10 mouse cellular contexts compared by ENCODE assay signal in genomic region chr5:114323105-114323790, GRCm38 (mm10). TPM values are rescaled to one million over a fixed set of nuclear protein-coding genes. Genes with fewer than 3 reads are reported as not detected.
A peak's percentile ranks its signal among the peaks of the same experiment; 100 is the strongest.
DNase-seq lines count a peak whose midpoint lies in the region; ATAC-seq and TF ChIP-seq lines count a peak whose summit lies in the region.
"Had no signal": no experiment of that assay in that cellular context is flagged by ENCODE, and none has a peak within 500 bp of the region (broad histone marks: within the 10 kb centered on the region; RNA-seq: fewer than 3 reads in every experiment).

No protein-coding gene starts in this region.

- no peak for ATAC-seq in intestine, embryonic 15.5 days
- no peak; the same call in 1 of the 2 replicates for ATAC-seq in intestine, postnatal 0 days
- ATAC-seq in limb, embryonic 12.5 days (ENCODE audit: insufficient number of reproducible peaks, insufficient read depth, low FRiP score, low TSS enrichment, low read depth) = no peak
- ATAC-seq in stomach, embryonic 16.5 days (ENCODE audit: insufficient read depth, low FRiP score) = no peak
- no peak for ATAC-seq in midbrain, embryonic 11.5 days (ENCODE audit: low FRiP score)
- ATAC-seq: Patski had no signal

- DNase-seq in MEL (ENCODE audit: low read depth, low spot score) = peak; percentile 30
- DNase-seq in ovary, adult 18-20 months (ENCODE audit: low spot score) = no peak
- DNase-seq in midbrain, embryonic 11.5 days (ENCODE audit: low spot score, missing footprints) = no peak
- DNase-seq in cerebellum, adult 2 months = no peak

- no peak for TF ChIP-seq CTCF in intestine, postnatal 0 days (IDR thresholded peaks at IDR 0.05; ENCODE audit: low read depth)
- TF ChIP-seq CTCF in MEL (IDR thresholded peaks at IDR 0.05 in 2 of 3, conservative IDR thresholded peaks at IDR 0.05 in 1 of 3; ENCODE audit: control insufficient read depth in 1 of 3, insufficient read depth in 1 of 3, low read depth in 2 of 3, low read length in 3 of 3, poor library complexity in 1 of 3, severe bottlenecking in 1 of 3) = no peak
- no peak for TF ChIP-seq CTCF in cerebellum, adult 2 months (IDR thresholded peaks at IDR 0.05; ENCODE audit: borderline replicate concordance, insufficient read depth, low read depth, low read length)

- no peaks in the 10 kb centered on the region for H3K79me2 ChIP-seq in MEL (ENCODE audit: control insufficient read depth, insufficient read depth, low read length, poor library complexity)

- WGBS in intestine, embryonic 15.5 days = 52% methylated on average over 25 of the region's 25 CpGs
- WGBS in intestine, postnatal 0 days = 57% methylated on average over 25 of the region's 25 CpGs
- WGBS in limb, embryonic 12.5 days = 60% methylated on average over 25 of the region's 25 CpGs
- WGBS in stomach, embryonic 16.5 days = 59% methylated on average over 25 of the region's 25 CpGs
- WGBS in midbrain, embryonic 11.5 days = 62% methylated on average over 25 of the region's 25 CpGs
- WGBS in cerebellum, adult 2 months = 63% methylated on average over 25 of the region's 25 CpGs

- H3K9ac ChIP-seq in intestine, embryonic 15.5 days = no peak overlapping the region
- H3K9ac ChIP-seq in intestine, postnatal 0 days (ENCODE audit: low read depth, low read length) = no peak overlapping the region
- H3K9ac ChIP-seq in MEL (ENCODE audit: control insufficient read depth, low read depth, low read length, poor library complexity, severe bottlenecking) = peak overlapping the region; percentile 8
- no peak overlapping the region for H3K9ac ChIP-seq in limb, embryonic 12.5 days (replicated peaks)
- H3K9ac ChIP-seq in stomach, embryonic 16.5 days (ENCODE audit: low read length) = 0 out of 2 replicates have a peak overlapping the region, but pooled peaks have one; percentile 49
- H3K9ac ChIP-seq in midbrain, embryonic 11.5 days (ENCODE audit: low read length) = no peak overlapping the region; the same call in 1 of the 2 replicates
- H3K9ac ChIP-seq: hindbrain, embryonic 13.5 days had no signal

- H3K4me1 ChIP-seq in intestine, embryonic 15.5 days (replicated peaks) = peaks cover 6% of the 10 kb centered on the region
- no peaks in the 10 kb centered on the region for H3K4me1 ChIP-seq in intestine, postnatal 0 days (replicated peaks; ENCODE audit: control insufficient read depth, insufficient read depth, low read length)
- peaks cover 0 to 8% of the 10 kb centered on the region in 2 experiments; a peak in 2 of 4 replicates for H3K4me1 ChIP-seq in MEL (ENCODE audit: control insufficient read depth in 1 of 2, insufficient read depth in 2 of 2, low read length in 2 of 2)
- H3K4me1 ChIP-seq in limb, embryonic 12.5 days (replicated peaks) = 0 out of 2 replicates have a peak, but pooled peaks cover 2% of the 10 kb centered on the region
- H3K4me1 ChIP-seq in stomach, embryonic 16.5 days (ENCODE audit: control insufficient read depth, insufficient read depth, low read length) = no peaks in the 10 kb centered on the region
- no peaks in the 10 kb centered on the region for H3K4me1 ChIP-seq in midbrain, embryonic 11.5 days (ENCODE audit: control insufficient read depth, insufficient read depth, low read length)
- H3K4me1 ChIP-seq in cerebellum, adult 2 months (ENCODE audit: control insufficient read depth, insufficient read depth, low read length) = peaks cover 2% of the 10 kb centered on the region; the same call in 1 of the 2 replicates

- H3K4me3 ChIP-seq in intestine, embryonic 15.5 days (replicated peaks) = no peak overlapping the region
- H3K4me3 ChIP-seq in intestine, postnatal 0 days (ENCODE audit: low read depth, low read length) = no peak overlapping the region
- peak overlapping the region; percentile 11 to 32 for H3K4me3 ChIP-seq in MEL (ENCODE audit: control insufficient read depth in 1 of 2, insufficient read depth in 1 of 2, low read depth in 2 of 2, low read length in 2 of 2)
- H3K4me3 ChIP-seq in limb, embryonic 12.5 days (replicated peaks) = no peak overlapping the region
- no peak overlapping the region for H3K4me3 ChIP-seq in stomach, embryonic 16.5 days (replicated peaks; ENCODE audit: low read length)
- no peak overlapping the region for H3K4me3 ChIP-seq in midbrain, embryonic 11.5 days (ENCODE audit: low read depth, low read length)
- H3K4me3 ChIP-seq in cerebellum, adult 2 months (replicated peaks; ENCODE audit: insufficient read depth, low read depth, low read length) = no peak overlapping the region
- H3K4me3 ChIP-seq: hindbrain, embryonic 13.5 days had no signal

- no peak for TF ChIP-seq EP300 in MEL (IDR thresholded peaks at IDR 0.05; ENCODE audit: low read depth in 1 of 2, low read length in 2 of 2)

- no peaks in the 10 kb centered on the region for H3K9me3 ChIP-seq in intestine, embryonic 15.5 days
- no peaks in the 10 kb centered on the region for H3K9me3 ChIP-seq in intestine, postnatal 0 days (ENCODE audit: control insufficient read depth)
- no peaks in the 10 kb centered on the region for H3K9me3 ChIP-seq in MEL (replicated peaks; ENCODE audit: insufficient read depth, low read length)
- no peaks in the 10 kb centered on the region for H3K9me3 ChIP-seq in limb, embryonic 12.5 days
- H3K9me3 ChIP-seq in stomach, embryonic 16.5 days (replicated peaks; ENCODE audit: control insufficient read depth, low read length) = no peaks in the 10 kb centered on the region
- no peaks in the 10 kb centered on the region for H3K9me3 ChIP-seq in midbrain, embryonic 11.5 days (ENCODE audit: control insufficient read depth, low read length)
- H3K9me3 ChIP-seq: hindbrain, embryonic 13.5 days had no signal

- no peak overlapping the region for H3K27ac ChIP-seq in intestine, embryonic 15.5 days
- no peak overlapping the region for H3K27ac ChIP-seq in intestine, postnatal 0 days (ENCODE audit: low read depth, low read length)
- H3K27ac ChIP-seq in MEL (ENCODE audit: control insufficient read depth, low read depth, low read length) = no peak overlapping the region
- H3K27ac ChIP-seq in limb, embryonic 12.5 days = no peak overlapping the region
- H3K27ac ChIP-seq in stomach, embryonic 16.5 days (ENCODE audit: low read length) = no peak overlapping the region
- H3K27ac ChIP-seq in midbrain, embryonic 11.5 days (ENCODE audit: low read depth, low read length) = no peak overlapping the region
- H3K27ac ChIP-seq in cerebellum, adult 2 months (ENCODE audit: insufficient read depth, low read length) = no peak overlapping the region
- H3K27ac ChIP-seq: hindbrain, embryonic 13.5 days had no signal

- TF ChIP-seq RAD21 in MEL (IDR thresholded peaks at IDR 0.05; ENCODE audit: low read depth, low read length) = no peak

- peak overlapping the region; percentile 41; the same call in 1 of the 2 replicates for H3K4me2 ChIP-seq in intestine, embryonic 15.5 days (replicated peaks)
- no peak overlapping the region for H3K4me2 ChIP-seq in intestine, postnatal 0 days (replicated peaks; ENCODE audit: low read depth)
- H3K4me2 ChIP-seq in limb, embryonic 12.5 days = peak overlapping the region; percentile 18; the same call in 1 of the 2 replicates
- no peak overlapping the region for H3K4me2 ChIP-seq in stomach, embryonic 16.5 days (ENCODE audit: low read depth, low read length)
- H3K4me2 ChIP-seq in midbrain, embryonic 11.5 days = no peak overlapping the region

- TF ChIP-seq POLR2A in MEL (IDR thresholded peaks at IDR 0.05; ENCODE audit: control insufficient read depth in 1 of 2, insufficient read depth in 1 of 2, low read depth in 1 of 2, low read length in 2 of 2, poor library complexity in 1 of 2) = no peak
- no peak for TF ChIP-seq POLR2A in cerebellum, adult 2 months (IDR thresholded peaks at IDR 0.05; ENCODE audit: borderline replicate concordance, insufficient read depth, low read length)

- no peaks in the 10 kb centered on the region for H3K27me3 ChIP-seq in intestine, embryonic 15.5 days (replicated peaks)
- H3K27me3 ChIP-seq in intestine, postnatal 0 days (replicated peaks; ENCODE audit: control insufficient read depth, insufficient read depth, low read length) = no peaks in the 10 kb centered on the region
- H3K27me3 ChIP-seq in MEL (ENCODE audit: control insufficient read depth in 1 of 2, insufficient read depth in 2 of 2, low read length in 2 of 2) = peaks cover 0 to 8% of the 10 kb centered on the region in 2 experiments; a peak in 3 of 4 replicates
- peaks cover under 1% of the 10 kb centered on the region for H3K27me3 ChIP-seq in limb, embryonic 12.5 days
- no peaks in the 10 kb centered on the region for H3K27me3 ChIP-seq in stomach, embryonic 16.5 days (ENCODE audit: control insufficient read depth, insufficient read depth, low read length)
- H3K27me3 ChIP-seq in midbrain, embryonic 11.5 days (ENCODE audit: control insufficient read depth, insufficient read depth, low read length) = no peaks in the 10 kb centered on the region
- H3K27me3 ChIP-seq in cerebellum, adult 2 months (ENCODE audit: control insufficient read depth, insufficient read depth, low read length) = no peaks in the 10 kb centered on the region

- no peaks in the 10 kb centered on the region for H3K36me3 ChIP-seq in intestine, embryonic 15.5 days
- no peaks in the 10 kb centered on the region for H3K36me3 ChIP-seq in intestine, postnatal 0 days (ENCODE audit: control insufficient read depth, insufficient read depth)
- H3K36me3 ChIP-seq in MEL (ENCODE audit: control insufficient read depth in 1 of 2, insufficient read depth in 2 of 2, low read length in 2 of 2) = no peaks in the 10 kb centered on the region
- no peaks in the 10 kb centered on the region for H3K36me3 ChIP-seq in limb, embryonic 12.5 days
- no peaks in the 10 kb centered on the region for H3K36me3 ChIP-seq in stomach, embryonic 16.5 days (ENCODE audit: control insufficient read depth, insufficient read depth, low read length)
- no peaks in the 10 kb centered on the region for H3K36me3 ChIP-seq in midbrain, embryonic 11.5 days (ENCODE audit: control insufficient read depth, insufficient read depth, low read length)
- H3K36me3 ChIP-seq: hindbrain, embryonic 13.5 days had no signal

RNA-seq across cellular contexts. Expression of gene Myo1h, which starts 34.3 kb away (rescaled TPM):
- polyA plus RNA-seq in intestine, embryonic 15.5 days (2015; fragmentation: Nextera tagmentation; extraction: Ambion mirVana) = 3.4 and 3.9 TPM in 2 replicates
- 2.3 and 2.8 TPM in 2 replicates for polyA plus RNA-seq in intestine, postnatal 0 days (2015; fragmentation: Nextera tagmentation; extraction: Ambion mirVana)
- 4.1 and 4.6 TPM in 2 replicates for total RNA-seq in MEL (2012; rRNA removed)
- under 1 TPM in 1 of 2 experiments, not detected in 1; 0.33 TPM for polyA plus RNA-seq in MEL (2012; ENCODE audit: insufficient read depth in 1 of 2, insufficient read length in 2 of 2, low read depth in 1 of 2, low replicate concordance in 2 of 2, missing spikeins in 1 of 2)
- polyA plus RNA-seq in limb, embryonic 12.5 days (2016; fragmentation: Nextera tagmentation; extraction: Ambion mirVana) = 0.93 and 0.99 TPM in 2 replicates
- polyA plus RNA-seq in stomach, embryonic 16.5 days (2015; fragmentation: Nextera tagmentation; extraction: Ambion mirVana) = 6.0 and 7.5 TPM in 2 replicates
- 0.45 and 0.66 TPM in 2 replicates for polyA plus RNA-seq in midbrain, embryonic 11.5 days (2014; fragmentation: Nextera tagmentation; extraction: Ambion mirVana)
- 0.67 and 0.69 TPM in 2 replicates for polyA plus RNA-seq in cerebellum, adult 2 months (2012; rRNA removed)

RNA-seq across cellular contexts. Expression of gene Foxn4, which starts 49.6 kb away (rescaled TPM):
- polyA plus RNA-seq in intestine, embryonic 15.5 days (2015; fragmentation: Nextera tagmentation; extraction: Ambion mirVana) = not detected in 2 replicates
- not detected in 2 replicates for polyA plus RNA-seq in intestine, postnatal 0 days (2015; fragmentation: Nextera tagmentation; extraction: Ambion mirVana)
- total RNA-seq in MEL (2012; rRNA removed) = not detected in 2 replicates
- under 1 TPM in 1 of 2 experiments, not detected in 1; 0.07 TPM for polyA plus RNA-seq in MEL (2012; ENCODE audit: insufficient read depth in 1 of 2, insufficient read length in 2 of 2, low read depth in 1 of 2, low replicate concordance in 2 of 2, missing spikeins in 1 of 2)
- polyA plus RNA-seq in limb, embryonic 12.5 days (2016; fragmentation: Nextera tagmentation; extraction: Ambion mirVana) = not detected in 2 replicates
- 0.13 TPM in 1 of 2 replicates, not detected in the other for polyA plus RNA-seq in stomach, embryonic 16.5 days (2015; fragmentation: Nextera tagmentation; extraction: Ambion mirVana)
- polyA plus RNA-seq in midbrain, embryonic 11.5 days (2014; fragmentation: Nextera tagmentation; extraction: Ambion mirVana) = 6.5 and 6.9 TPM in 2 replicates
- polyA plus RNA-seq in cerebellum, adult 2 months (2012; rRNA removed) = not detected in 2 replicates
- polyA plus RNA-seq: Patski had no signal

RNA-seq across cellular contexts. Expression of gene Kctd10, which starts 57.1 kb away (rescaled TPM):
- polyA plus RNA-seq in intestine, embryonic 15.5 days (2015; fragmentation: Nextera tagmentation; extraction: Ambion mirVana) = 116 and 119 TPM in 2 replicates
- polyA plus RNA-seq in intestine, postnatal 0 days (2015; fragmentation: Nextera tagmentation; extraction: Ambion mirVana) = 112 and 118 TPM in 2 replicates
- 41.9 and 47.8 TPM in 2 replicates for total RNA-seq in MEL (2012; rRNA removed)
- 10 to 100 TPM in 1 of 2 experiments, not detected in 1; 42.2 TPM for polyA plus RNA-seq in MEL (2012; ENCODE audit: insufficient read depth in 1 of 2, insufficient read length in 2 of 2, low read depth in 1 of 2, low replicate concordance in 2 of 2, missing spikeins in 1 of 2)
- 84.0 and 86.7 TPM in 2 replicates for polyA plus RNA-seq in limb, embryonic 12.5 days (2016; fragmentation: Nextera tagmentation; extraction: Ambion mirVana)
- 145 and 161 TPM in 2 replicates for polyA plus RNA-seq in stomach, embryonic 16.5 days (2015; fragmentation: Nextera tagmentation; extraction: Ambion mirVana)
- 104 and 112 TPM in 2 replicates for polyA plus RNA-seq in midbrain, embryonic 11.5 days (2014; fragmentation: Nextera tagmentation; extraction: Ambion mirVana)
- 42.5 and 44.3 TPM in 2 replicates for polyA plus RNA-seq in cerebellum, adult 2 months (2012; rRNA removed)

RNA-seq across cellular contexts. Expression of gene Ube3b, which starts 57.2 kb away (rescaled TPM):
- 35.7 and 39.3 TPM in 2 replicates for polyA plus RNA-seq in intestine, embryonic 15.5 days (2015; fragmentation: Nextera tagmentation; extraction: Ambion mirVana)
- 23.0 and 24.8 TPM in 2 replicates for polyA plus RNA-seq in intestine, postnatal 0 days (2015; fragmentation: Nextera tagmentation; extraction: Ambion mirVana)
- total RNA-seq in MEL (2012; rRNA removed) = 19.8 and 21.8 TPM in 2 replicates
- polyA plus RNA-seq in MEL (2012; ENCODE audit: insufficient read depth in 1 of 2, insufficient read length in 2 of 2, low read depth in 1 of 2, low replicate concordance in 2 of 2, missing spikeins in 1 of 2) = 100 to 1,000 TPM in 1 of 2 experiments, 10 to 100 TPM in 1; 45.4 to 150 TPM
- 49.2 and 55.0 TPM in 2 replicates for polyA plus RNA-seq in limb, embryonic 12.5 days (2016; fragmentation: Nextera tagmentation; extraction: Ambion mirVana)
- polyA plus RNA-seq in stomach, embryonic 16.5 days (2015; fragmentation: Nextera tagmentation; extraction: Ambion mirVana) = 42.5 and 48.1 TPM in 2 replicates
- polyA plus RNA-seq in midbrain, embryonic 11.5 days (2014; fragmentation: Nextera tagmentation; extraction: Ambion mirVana) = 45.5 and 49.7 TPM in 2 replicates
- polyA plus RNA-seq in cerebellum, adult 2 months (2012; rRNA removed) = 62.9 and 63.9 TPM in 2 replicates

Comparison
In these comparisons a context has a peak if more than half of its experiments do, and no peak if none do; other contexts are left out.
1. H3K4me2 ChIP-seq: peak in intestine, embryonic 15.5 days (single experiment) and limb, embryonic 12.5 days (single experiment); none in intestine, postnatal 0 days (single experiment), stomach, embryonic 16.5 days (single experiment) and midbrain, embryonic 11.5 days (single experiment).
2. H3K4me3 ChIP-seq: peak in MEL (2 of 2); none in intestine, embryonic 15.5 days (single experiment), intestine, postnatal 0 days (single experiment), limb, embryonic 12.5 days (single experiment), stomach, embryonic 16.5 days (single experiment), midbrain, embryonic 11.5 days (single experiment) and cerebellum, adult 2 months (single experiment).
3. H3K9ac ChIP-seq: peak in MEL (single experiment) and stomach, embryonic 16.5 days (single experiment); none in intestine, embryonic 15.5 days (single experiment), intestine, postnatal 0 days (single experiment), limb, embryonic 12.5 days (single experiment) and midbrain, embryonic 11.5 days (single experiment).